Mouse (Mus musculus) thymus, adult 2 months (tissue): Measurements from ENCODE around the gene Prrc2b.

Source experiments
- CTCF ChIP-seq: fragments of 200-500 bp; IDR thresholded peaks from 2 replicates; pipeline ENCODE4 v1.5.1; 2012; ENCODE audit warnings: mild to moderate bottlenecking, control low read depth, low read length, moderate library complexity, borderline replicate concordance; ENCODE audit not compliant: control insufficient read depth, poor library complexity, insufficient read depth; ENCODE audit errors: extremely low read depth
- POLR2A ChIP-seq: fragments of 200-500 bp; IDR thresholded peaks from 2 replicates; pipeline ENCODE4 v1.6.1; 2012; ENCODE audit warnings: mild to moderate bottlenecking, low read length, control low read depth, moderate library complexity; ENCODE audit not compliant: control insufficient read depth, poor library complexity, insufficient read depth; ENCODE audit errors: extremely low read depth

- TF ChIP-seq POLR2A: no peak
- TF ChIP-seq CTCF: no peak
These were observed 11.8 kb downstream of the Prrc2b start for GRCm38 (mm10) chr2:32162646-32163045.
